Mouse (Mus musculus): ENCODE data around the gene Naa50.

Naa50 gene

DNA sequence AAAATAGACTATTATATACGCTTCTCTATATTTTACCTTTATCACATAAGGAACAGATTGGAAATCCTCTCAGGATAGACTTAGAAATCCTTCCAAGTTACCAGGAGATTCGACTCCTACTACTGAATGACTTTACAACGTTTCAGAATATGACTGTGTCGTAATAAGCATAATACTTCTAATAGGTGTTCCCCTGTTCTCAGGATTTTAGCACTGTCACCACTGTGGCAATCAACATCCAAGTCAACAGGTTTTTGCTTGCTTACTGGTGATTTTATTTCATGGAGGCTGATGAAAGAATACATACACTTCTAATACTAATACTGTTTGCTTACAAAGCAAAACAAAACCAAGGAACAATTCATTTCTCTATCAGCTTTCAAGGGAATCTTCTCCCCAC, 7.3 kb upstream of the Naa50 start:
- POLR2A ChIA-PET: interaction anchor here in 1 of 4 experiments (0.7 to 4.9 kb wide), 5 partner anchors 8 to 57 kb away, joined by 3 to 22 read pairs (median 4); no protein-coding TSS in a partner anchor

DNA sequence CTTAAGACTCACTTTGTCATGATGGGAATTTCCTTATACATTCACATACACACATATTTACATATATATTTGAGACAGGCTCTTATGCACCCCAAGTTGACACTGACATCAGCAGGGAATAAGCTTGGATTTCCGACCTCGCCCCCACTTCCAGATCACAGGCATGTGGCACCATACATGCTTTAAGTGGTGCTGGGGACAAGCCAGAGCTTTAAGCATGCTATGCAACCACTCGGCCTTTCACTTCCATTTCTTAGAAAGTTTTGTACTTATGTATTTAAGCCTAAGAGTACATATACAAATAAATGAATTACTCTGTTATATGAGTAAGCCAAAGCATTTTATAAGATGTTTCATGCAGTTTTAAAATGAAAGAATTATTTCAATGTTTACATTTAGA, 6.4 kb upstream of the Naa50 start:
- CTCF ChIA-PET: no interaction called here
- POLR2A ChIA-PET: interaction anchor here in 2 of 4 experiments (1.1 to 4.9 kb wide), 6 partner anchors 9 to 39 kb away, joined by 3 to 22 read pairs (median 5); no protein-coding TSS in a partner anchor

More for the DNA sequence above, 7.3 kb upstream of the Naa50 start:
- CTCF ChIA-PET: no interaction called here

DNA sequence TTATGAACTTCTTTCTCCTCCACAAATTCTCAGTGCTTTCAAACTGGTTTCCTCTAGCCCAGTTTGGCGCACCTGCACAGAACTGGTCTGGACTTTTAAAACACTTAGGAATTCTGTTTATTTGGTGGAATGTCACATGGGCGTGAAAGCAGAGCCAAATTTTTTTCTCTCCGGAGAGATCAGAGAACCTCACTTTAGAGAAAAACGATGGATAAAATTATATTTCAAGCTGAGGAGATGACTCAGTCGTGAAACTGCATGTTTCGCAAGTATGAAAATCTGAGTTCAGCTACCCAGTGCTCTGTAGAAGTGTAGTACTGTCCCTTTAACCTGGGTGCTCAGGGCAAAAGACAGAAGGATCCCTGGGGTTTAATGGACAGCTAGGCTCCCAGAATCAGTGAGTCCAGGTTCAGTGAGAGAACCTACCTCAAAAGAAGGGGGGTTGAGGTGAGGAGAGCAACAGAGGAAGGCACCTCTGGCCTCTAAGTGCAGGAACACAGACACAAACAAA, 3.1 kb upstream of the Naa50 start:
- ChIA-PET CTCF (interaction anchor here in 1 of 4 experiments (1.2 kb wide), 1 partner anchor 33 kb away, joined by 4 read pairs; no protein-coding TSS in a partner anchor), POLR2A (interaction anchor here in 2 of 4 experiments (0.8 to 8.5 kb wide), 10 partner anchors 9 to 211 kb away, joined by 3 to 87 read pairs (median 4); no protein-coding TSS in a partner anchor)

DNA sequence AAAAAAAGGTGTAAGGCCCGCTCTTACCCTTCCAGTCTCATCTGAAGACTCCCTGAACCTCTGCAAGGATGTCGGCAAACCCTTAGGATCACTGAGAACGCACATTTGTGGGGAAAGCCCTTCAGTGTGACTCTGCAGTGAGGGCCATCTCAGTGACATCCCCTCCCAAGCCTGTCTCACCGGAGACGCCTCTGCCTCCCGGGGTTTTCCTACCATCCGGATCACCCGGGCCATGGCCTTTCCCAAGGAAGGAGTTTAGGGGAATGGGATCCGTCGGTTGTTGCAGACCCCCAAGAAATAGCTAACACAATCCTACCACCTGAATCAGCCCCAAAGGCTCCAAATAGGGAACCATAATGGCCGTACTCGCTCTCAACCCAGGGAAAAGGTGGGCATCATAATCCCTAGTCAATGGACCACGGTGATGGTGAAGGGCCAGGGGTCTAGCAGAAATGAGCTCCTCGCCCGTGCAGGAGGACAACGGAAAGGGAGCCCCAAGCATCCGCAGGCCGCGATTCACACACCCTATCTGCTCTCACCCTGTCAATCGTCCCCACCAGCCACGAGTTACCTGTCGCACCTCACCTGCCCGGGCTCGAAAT, 1.2 kb upstream of the Naa50 start:
- ChIA-PET POLR2A (interaction anchor here (0.6 to 10.2 kb wide), 63 partner anchors 9 to 1634 kb away, joined by 3 to 226 read pairs (median 5); partner anchors contain the start of genes Ccdc191 (in 3 of the 4), Usf3 (in 3 of the 4), Cfap44 (in 2 of the 4) and Spice1 (in 2 of the 4)), CTCF (interaction anchor here in 3 of 4 experiments (0.5 to 1.4 kb wide), 4 partner anchors 33 to 389 kb away, joined by 3 read pairs; no protein-coding TSS in a partner anchor)

DNA sequence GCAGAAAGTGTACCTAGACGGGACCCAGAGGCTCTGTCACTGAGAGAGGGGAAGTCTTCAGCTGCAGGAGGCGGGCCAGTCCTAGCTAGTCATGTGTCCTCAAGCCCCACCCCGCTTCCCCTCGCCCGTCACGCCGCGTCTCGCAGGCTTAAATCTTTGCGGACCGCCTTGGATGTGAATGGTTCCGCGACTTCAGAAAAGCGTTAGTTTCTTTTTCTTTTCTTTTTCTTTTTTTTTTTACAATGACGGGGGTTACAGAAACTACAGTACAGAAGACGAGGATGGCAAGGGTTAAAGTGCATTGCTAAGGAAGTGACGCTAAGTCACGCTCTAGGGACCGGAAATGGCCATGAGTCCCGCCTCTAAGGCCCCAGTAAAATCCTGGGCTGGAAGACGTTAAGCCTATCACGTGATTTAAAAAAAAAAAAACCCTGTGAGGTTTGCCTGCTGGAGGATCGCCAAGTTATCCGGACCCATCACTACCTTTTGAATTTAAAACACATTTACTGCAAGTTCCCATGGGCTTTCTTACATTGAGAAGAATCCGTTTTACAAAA, 573 bp upstream of the Naa50 start:
- POLR2A ChIA-PET: interaction anchor here (0.6 to 10.2 kb wide), 80 partner anchors 8 to 1635 kb away, joined by 3 to 226 read pairs (median 5); partner anchors contain the start of genes Ccdc191 (in 3 of the 4), Usf3 (in 3 of the 4), Cfap44 (in 2 of the 4) and Nepro (in 2 of the 4)
- CTCF ChIA-PET: interaction anchor here in 2 of 4 experiments (0.6 to 1.4 kb wide), 4 partner anchors 33 to 38 kb away, joined by 3 to 4 read pairs (median 3); no protein-coding TSS in a partner anchor

DNA sequence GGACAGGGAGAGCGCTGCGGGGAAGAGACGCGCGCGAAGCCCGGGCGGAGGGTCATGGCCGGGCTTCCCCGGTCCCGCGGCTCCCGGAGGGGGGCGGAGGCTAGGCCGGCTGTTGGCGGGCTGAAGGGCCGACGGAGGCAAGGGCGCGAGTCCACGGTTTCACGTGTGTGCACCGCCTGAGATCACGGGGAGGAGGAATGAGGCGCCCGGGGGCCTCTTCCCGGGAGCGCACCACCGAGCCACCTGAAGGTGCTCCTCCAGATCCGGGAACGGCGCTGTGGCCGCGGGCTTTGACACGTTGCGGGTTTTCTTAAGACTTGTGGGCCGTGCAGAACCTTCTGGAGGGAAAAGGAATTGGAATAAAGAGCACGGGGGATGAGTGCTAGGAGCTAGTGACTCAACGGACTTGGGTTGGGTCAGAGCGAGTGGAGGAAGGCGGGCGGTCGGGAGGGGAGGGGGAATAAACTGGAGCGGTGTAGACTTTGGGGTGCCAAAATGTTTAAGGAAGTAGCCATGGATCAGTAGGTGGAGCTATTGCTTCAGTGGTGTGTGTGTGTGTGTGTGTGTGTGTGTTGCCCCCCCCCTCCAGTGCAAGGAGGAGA, 657 bp downstream of the Naa50 start:
- POLR2A ChIA-PET: interaction anchor here (0.5 to 10.2 kb wide), 98 partner anchors 7 to 1879 kb away, joined by 3 to 226 read pairs (median 4); partner anchors contain the start of genes Ccdc191 (in 3 of the 4), Nepro (in 3 of the 4), Usf3 (in 3 of the 4) and Cfap44 (in 2 of the 4)
- CTCF ChIA-PET: interaction anchor here (0.6 to 2.2 kb wide), 15 partner anchors 14 to 255 kb away, joined by 3 to 9 read pairs (median 3); no protein-coding TSS in a partner anchor

DNA sequence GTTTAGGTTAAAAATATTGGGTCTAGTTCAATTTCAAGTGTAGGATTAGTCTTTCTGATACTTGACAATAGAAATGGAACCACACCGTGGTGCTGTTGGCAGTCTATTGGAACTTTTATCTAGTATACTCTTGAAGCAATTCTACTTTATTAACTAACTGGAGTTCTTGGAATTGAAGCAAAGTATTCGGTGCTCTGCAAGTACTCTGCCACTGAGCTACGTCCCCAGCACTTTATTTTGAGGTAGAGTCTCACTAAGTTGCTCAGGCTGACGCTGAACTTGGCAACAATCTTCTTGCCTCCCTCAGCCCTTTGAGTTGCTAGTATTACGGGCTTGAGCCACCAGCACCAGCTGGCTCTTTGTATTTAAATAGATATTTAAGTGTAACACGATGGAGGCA, 1.9 kb downstream of the Naa50 start:
- CTCF ChIA-PET: interaction anchor here in 3 of 4 experiments (1.1 to 2.2 kb wide), 4 partner anchors 13 to 31 kb away, joined by 4 to 9 read pairs (median 6); no protein-coding TSS in a partner anchor

DNA sequence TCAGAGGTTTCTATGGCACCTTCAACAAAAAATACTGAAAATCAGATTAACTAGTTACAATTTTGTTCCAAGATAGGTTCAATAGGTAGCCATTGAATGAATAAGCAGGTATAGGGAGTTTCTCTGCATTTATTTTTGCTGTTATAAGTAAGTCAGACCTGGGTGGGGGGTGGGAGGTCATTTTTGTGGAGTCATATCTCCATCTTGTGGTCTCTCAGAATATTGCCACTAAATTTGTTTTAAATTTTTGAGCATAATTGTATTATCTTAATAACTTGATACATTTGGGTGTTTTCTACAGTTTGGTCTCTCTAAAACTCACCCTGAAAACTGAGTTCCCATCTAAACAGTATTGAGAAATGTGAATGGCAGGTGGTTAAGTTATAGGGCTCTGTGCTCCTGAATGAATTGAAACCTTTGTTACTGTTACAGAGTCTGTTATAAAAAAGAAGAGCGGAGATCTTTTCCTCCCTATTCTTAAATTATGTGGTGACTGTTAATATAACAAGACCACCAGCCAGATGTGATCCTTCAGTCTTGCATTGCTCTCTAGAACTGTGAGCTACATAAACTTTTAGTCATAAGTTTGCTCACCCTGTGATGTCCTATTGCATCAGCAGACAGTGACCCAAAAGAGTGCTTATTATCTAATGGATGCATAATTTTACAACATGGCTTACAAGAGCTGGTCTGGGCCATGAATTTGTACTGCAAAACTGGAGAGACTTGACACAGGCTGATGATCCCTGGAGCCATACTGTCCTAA, 9.6 kb downstream of the Naa50 start:
- ChIA-PET CTCF (no interaction called here), POLR2A (interaction anchor here in 2 of 4 experiments (1.0 to 3.9 kb wide), 4 partner anchors 8 to 23 kb away, joined by 3 to 41 read pairs (median 22); partner anchors contain the start of genes Atp6v1a (in 2 of the 2) and Naa50 (in 2 of the 2))

More for the DNA sequence above, 1.9 kb downstream of the Naa50 start:
- POLR2A ChIA-PET: interaction anchor here (0.5 to 10.2 kb wide), 22 partner anchors 9 to 262 kb away, joined by 3 to 226 read pairs (median 10); partner anchors contain the start of gene Usf3 (in 3 of the 4)

DNA sequence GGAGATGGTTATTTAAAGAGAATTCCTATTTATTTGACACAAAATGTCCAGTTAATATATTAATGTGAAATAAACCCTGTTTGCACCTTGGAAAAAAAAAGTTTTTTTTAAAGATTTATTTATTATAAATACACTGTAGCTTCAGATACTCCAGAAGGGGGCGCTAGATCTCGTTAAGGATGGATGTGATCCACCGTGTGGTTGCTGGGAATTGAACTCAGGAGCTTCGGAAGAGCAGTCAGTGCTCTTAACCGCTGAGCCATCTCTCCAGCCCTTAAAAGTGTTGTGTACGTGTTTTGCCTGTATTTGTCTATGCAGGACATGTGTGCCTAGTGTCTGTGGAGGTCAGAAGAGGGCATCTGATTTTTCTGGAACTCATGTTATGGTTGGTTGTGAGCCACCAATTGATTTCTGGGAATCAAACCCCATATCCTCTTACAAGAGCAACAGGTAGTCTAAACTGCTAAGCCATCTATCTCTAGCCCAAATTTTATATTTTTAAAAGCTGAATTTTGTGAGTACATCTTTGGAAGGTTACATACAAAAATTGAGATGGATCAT, 14.9 kb downstream of the Naa50 start:
- POLR2A ChIA-PET: interaction anchor here (1.1 to 9.5 kb wide), 16 partner anchors 10 to 569 kb away, joined by 3 to 226 read pairs (median 6); partner anchors contain the start of genes Atp6v1a (in 3 of the 4), Naa50 (in 3 of the 4), Usf3 (in 3 of the 4) and Ccdc191 (in 1 of the 4)
- CTCF ChIA-PET: interaction anchor here (0.6 to 2.5 kb wide), 23 partner anchors 9 to 1982 kb away, joined by 3 to 18 read pairs (median 3); partner anchors contain the start of genes Usf3 (in 2 of the 4), Atp6v1a (in 1 of the 4) and Naa50 (in 1 of the 4)

DNA sequence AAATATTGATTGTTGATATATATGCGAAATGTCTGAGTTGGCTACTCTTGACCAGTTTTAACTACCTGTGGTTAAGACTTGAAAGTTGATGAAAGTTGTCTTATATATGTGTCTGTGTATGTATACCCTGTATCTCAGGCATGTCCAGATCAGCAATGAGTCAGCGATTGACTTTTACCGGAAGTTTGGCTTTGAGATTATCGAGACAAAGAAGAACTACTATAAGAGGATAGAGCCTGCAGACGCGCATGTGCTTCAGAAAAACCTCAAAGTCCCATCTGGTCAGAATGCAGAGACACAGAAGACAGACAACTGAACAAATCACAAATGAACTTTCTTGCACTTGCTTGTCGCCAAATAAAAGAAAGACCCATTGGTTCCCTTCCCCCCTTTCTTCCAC, 19.7 kb downstream of the Naa50 start:
- CTCF ChIA-PET: no interaction called here
- POLR2A ChIA-PET: interaction anchor here in 2 of 4 experiments (0.6 to 9.5 kb wide), 5 partner anchors 10 to 443 kb away, joined by 3 to 226 read pairs (median 9); partner anchors contain the start of genes Atp6v1a (in 1 of the 2), Naa50 (in 1 of the 2) and Usf3 (in 1 of the 2)

DNA sequence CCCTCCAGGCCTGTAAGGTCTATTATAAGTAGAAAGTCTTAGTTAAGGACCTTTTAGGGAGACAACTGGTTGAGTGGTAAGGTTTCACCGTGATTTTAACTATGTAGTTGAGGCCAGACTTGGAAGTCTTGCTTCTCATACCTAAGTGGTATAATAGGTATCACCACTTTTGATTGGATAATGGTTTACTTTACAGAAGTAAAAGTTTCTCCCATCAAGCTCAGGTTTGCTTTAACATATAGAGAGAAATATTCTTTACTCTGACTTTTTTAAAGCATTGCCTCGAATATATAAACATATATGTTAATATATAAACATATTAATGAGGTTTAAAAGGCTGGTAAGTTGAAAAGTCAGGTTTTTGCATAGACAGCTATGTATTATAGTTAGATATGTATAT, 24.2 kb downstream of the Naa50 start:
- ChIA-PET CTCF (interaction anchor here in 1 of 4 experiments (0.7 kb wide), 1 partner anchor 9 kb away, joined by 3 read pairs; no protein-coding TSS in a partner anchor), POLR2A (interaction anchor here in 2 of 4 experiments (0.9 to 3.1 kb wide), 8 partner anchors 9 to 25 kb away, joined by 3 to 25 read pairs (median 8); partner anchors contain the start of genes Atp6v1a (in 2 of the 2), Naa50 (in 2 of the 2) and Usf3 (in 2 of the 2))

DNA sequence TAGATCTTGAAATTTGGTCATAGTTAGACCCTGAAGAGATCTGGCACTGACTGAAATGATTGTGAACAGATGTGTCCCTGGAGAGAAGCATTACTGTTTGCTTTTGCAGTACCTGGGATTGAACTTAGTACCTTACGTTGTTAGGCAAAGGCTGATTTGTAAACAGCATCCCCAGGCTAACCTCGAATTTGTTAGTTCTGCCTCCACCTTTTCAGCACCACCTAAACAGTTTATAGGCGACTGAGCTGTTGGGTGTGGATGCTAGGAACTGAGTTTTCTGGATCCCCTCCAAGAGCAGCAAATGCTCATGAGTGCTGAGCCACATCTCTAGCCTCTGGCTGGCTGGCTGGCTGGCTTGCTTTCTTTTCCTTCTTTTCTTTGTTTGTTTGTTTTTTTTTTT, 25.6 kb downstream of the Naa50 start:
- CTCF ChIA-PET: interaction anchor here in 1 of 4 experiments (0.7 kb wide), 1 partner anchor 25 kb away, joined by 4 read pairs; no protein-coding TSS in a partner anchor
- POLR2A ChIA-PET: interaction anchor here in 3 of 4 experiments (0.7 to 3.1 kb wide), 12 partner anchors 10 to 246 kb away, joined by 3 to 25 read pairs (median 3); partner anchors contain the start of genes Atp6v1a (in 2 of the 3) and Naa50 (in 2 of the 3)

DNA sequence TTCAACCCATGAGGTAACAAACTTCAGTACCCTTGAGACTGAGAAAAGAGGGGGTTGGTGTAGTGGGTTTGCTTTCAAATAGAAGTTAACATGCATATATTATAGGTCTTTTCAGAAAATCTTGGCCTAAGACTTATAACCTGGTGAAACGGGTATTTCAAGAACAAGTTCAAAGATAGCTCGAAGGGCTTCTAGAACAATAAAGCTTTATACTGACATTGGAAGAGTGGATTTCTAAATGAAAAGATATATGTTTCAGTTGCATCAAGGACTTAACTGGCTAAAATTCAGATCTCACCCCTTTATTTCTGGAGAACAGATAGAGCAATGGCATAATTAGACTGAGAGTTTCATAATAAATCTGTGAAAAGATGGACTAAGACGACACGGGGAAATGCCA, 29.4 kb downstream of the Naa50 start:
- ChIA-PET CTCF (interaction anchor here in 2 of 4 experiments (0.9 to 1.0 kb wide), 1 partner anchor 15 kb away, joined by 3 read pairs; no protein-coding TSS in a partner anchor), POLR2A (interaction anchor here in 2 of 4 experiments (1.3 to 7.2 kb wide), 4 partner anchors 9 to 29 kb away, joined by 3 to 108 read pairs (median 8); partner anchors contain the start of genes Atp6v1a (in 1 of the 2) and Naa50 (in 1 of the 2))

DNA sequence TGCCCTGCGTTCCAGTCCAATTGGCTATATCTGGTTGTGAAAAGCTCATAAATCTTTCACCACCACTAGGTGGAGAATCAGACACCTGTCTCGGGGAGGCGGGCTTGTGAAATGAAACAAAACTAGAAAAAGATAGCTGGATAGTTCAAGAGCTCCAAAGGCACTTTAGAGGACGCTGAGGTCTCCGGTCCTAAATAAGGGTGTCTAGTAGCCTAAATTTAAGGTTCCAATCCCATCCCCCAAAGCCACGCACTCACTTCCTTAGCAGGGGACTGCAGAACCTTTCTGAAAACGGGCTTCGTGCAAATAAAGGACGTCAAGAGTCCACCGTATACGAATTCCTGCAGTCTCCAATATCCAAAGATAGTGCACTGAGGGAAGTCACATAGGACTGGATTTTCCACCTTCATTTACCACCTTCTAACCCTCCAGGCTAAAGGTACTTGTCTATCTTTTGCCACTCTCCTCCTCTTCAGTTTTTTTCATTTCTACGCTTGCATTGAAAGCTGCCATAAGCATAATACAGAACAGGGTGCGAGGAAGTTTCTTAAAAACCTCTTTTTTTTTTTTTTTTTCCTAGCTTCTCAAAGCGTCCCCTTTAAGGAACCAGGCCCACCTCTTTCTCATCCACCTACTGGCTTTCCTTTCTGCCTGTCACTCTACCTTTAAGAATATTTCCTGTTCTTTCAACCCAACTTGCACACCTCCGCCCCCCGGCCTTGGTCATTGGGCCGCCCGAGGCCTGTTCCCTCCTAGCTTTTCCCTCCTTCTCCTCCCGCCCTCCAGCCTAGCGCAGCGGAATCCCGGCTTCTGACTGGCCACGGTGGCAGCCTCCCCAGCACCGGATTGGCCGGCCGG, 32.9 kb downstream of the Naa50 start:
- ChIA-PET CTCF (interaction anchor here (0.6 to 2.1 kb wide), 40 partner anchors 9 to 851 kb away, joined by 3 to 18 read pairs (median 4); partner anchors contain the start of genes Atp6v1a (in 1 of the 4) and Naa50 (in 1 of the 4)), POLR2A (interaction anchor here (0.5 to 7.2 kb wide), 50 partner anchors 9 to 1793 kb away, joined by 3 to 108 read pairs (median 4); partner anchors contain the start of genes Atp6v1a (in 4 of the 4), Naa50 (in 4 of the 4), Ccdc191 (in 1 of the 4) and Nepro (in 1 of the 4))
